Mouse (Mus musculus) stomach, embryonic 16.5 days (tissue): ENCODE measurements around the gene Elovl5. TPM values are rescaled to one million over a fixed set of nuclear protein-coding genes. Genes with fewer than 3 reads are reported as not detected.
A peak's percentile ranks its signal among the peaks of the same experiment; 100 is the strongest.

ENCODE experiments used
- ATAC-seq: fragments of 200-750 bp; cut with Nextera tagmentation; 2 replicates; pipeline ENCODE4 v1.8.0; 2017; ENCODE audit warnings: moderate number of reproducible peaks, moderate TSS enrichment; ENCODE audit not compliant: insufficient read depth, low FRiP score
- H3K27ac ChIP-seq: fragments of 300-500 bp; sonication (generic); 2 replicates; pipeline ENCODE4 v1.5.1; 2014; ENCODE audit warnings: low read length
- H3K27me3 ChIP-seq: fragments of 300-500 bp; sonication (generic); 2 replicates; pipeline ENCODE4 v1.6.1; 2014; ENCODE audit warnings: low read length, control low read depth, mixed read lengths; ENCODE audit not compliant: control insufficient read depth, insufficient read depth
- H3K36me3 ChIP-seq: fragments of 300-500 bp; sonication (generic); 2 replicates; pipeline ENCODE4 v1.6.1; 2014; ENCODE audit warnings: low read length; ENCODE audit not compliant: control insufficient read depth, insufficient read depth
- H3K4me1 ChIP-seq: fragments of 300-500 bp; sonication (generic); 2 replicates; pipeline ENCODE4 v1.6.1; 2014; ENCODE audit warnings: low read length, control low read depth, mixed read lengths; ENCODE audit not compliant: control insufficient read depth, insufficient read depth
- H3K4me2 ChIP-seq: fragments of 300-500 bp; sonication (generic); 2 replicates; pipeline ENCODE4 v1.6.1; 2014; ENCODE audit warnings: low read depth, low read length, mixed read lengths
- H3K4me3 ChIP-seq: fragments of 300-500 bp; sonication (generic); replicated peaks from 2 replicates; pipeline ENCODE4 v1.5.1; 2014; ENCODE audit warnings: mild to moderate bottlenecking, low read length
- H3K9ac ChIP-seq: fragments of 300-500 bp; sonication (generic); 2 replicates; pipeline ENCODE4 v1.6.1; 2014; ENCODE audit warnings: low read length
- H3K9me3 ChIP-seq: fragments of 300-500 bp; sonication (generic); replicated peaks from 2 replicates; pipeline ENCODE4 v1.6.1; 2016; ENCODE audit warnings: low read length, control low read depth; ENCODE audit not compliant: control insufficient read depth
- whole genome bisulfite sequencing: fragments of 180-500 bp; shearing (Covaris S2); extraction: QIAGEN DNeasy Blood & Tissue Kit; methylation state at CpG from one replicate; pipeline ENCODE4 v1.1.7; 2014; 5-methylcytosine and 5-hydroxymethylcytosine counted together
- polyA plus RNA-seq: library from polyadenylated mRNA; unstranded; fragments of >200 nt; fragmentation: Nextera tagmentation; extraction: Ambion mirVana; gene quantifications from 2 replicates; pipeline ENCODE4 v1.2.1, GENCODE M21; 2015

Elovl5 gene
- polyA plus RNA-seq, 1 experiment from 2014 or later, result 67.6 TPM

DNA sequence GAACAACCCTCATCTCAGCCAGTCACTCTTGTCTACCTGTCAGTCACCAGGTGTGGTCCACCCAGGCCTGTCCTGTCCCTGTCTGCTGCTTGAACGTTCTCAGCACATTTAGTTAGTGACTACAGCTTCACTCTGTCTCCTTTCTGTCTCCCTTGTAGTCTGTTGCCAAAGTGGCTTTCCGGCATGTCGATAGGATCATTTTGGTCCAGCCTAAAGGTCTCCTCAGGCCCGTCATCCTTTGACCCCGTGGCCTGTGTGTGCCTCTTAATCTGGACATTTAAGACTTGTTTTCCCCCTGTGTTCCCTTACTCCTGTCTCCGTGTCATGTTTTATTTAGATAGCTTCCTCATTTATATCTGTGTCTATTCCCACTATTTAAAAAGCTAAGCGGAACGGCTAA, 9.0 kb downstream of the Elovl5 start:
- Histone ChIP-seq H3K36me3 (no peaks in the 10 kb centered on the region), H3K27me3 (no peaks in the 10 kb centered on the region), H3K4me2 (no peak overlapping the region), H3K9ac (no peak overlapping the region), H3K27ac (no peak overlapping the region), H3K4me3 (no peak overlapping the region), H3K4me1 (peaks cover 13% of the 10 kb centered on the region; the same call in 1 of the 2 replicates), H3K9me3 (no peaks in the 10 kb centered on the region)
- 82% methylated on average over 8 of the region's 8 CpGs for WGBS
- ATAC-seq, result no peak

GRCm38 (mm10) chr9:77926911-77927310, 9.7 kb downstream of the Elovl5 start:
- peaks cover 13% of the 10 kb centered on the region; the same call in 1 of the 2 replicates for H3K4me1 ChIP-seq

GRCm38 (mm10) chr9:77927431-77927830, 10.3 kb downstream of the Elovl5 start:
- H3K27me3 ChIP-seq, result no peaks in the 10 kb centered on the region
- H3K9me3 ChIP-seq, result no peaks in the 10 kb centered on the region
- no peak overlapping the region for H3K4me2 ChIP-seq
- H3K4me3 ChIP-seq, result no peak overlapping the region
- no peak overlapping the region for H3K9ac ChIP-seq
- 46% methylated on average over 6 of the region's 6 CpGs for WGBS
- no peak overlapping the region for H3K27ac ChIP-seq
- no peaks in the 10 kb centered on the region for H3K36me3 ChIP-seq
- no peak for ATAC-seq
- peaks cover 13% of the 10 kb centered on the region; the same call in 1 of the 2 replicates for H3K4me1 ChIP-seq

More at GRCm38 (mm10) chr9:77926911-77927310, 9.7 kb downstream of the Elovl5 start:
- no peak for ATAC-seq
- Histone ChIP-seq H3K27me3 (no peaks in the 10 kb centered on the region), H3K4me3 (no peak overlapping the region), H3K4me2 (no peak overlapping the region), H3K27ac (no peak overlapping the region), H3K36me3 (no peaks in the 10 kb centered on the region), H3K9ac (no peak overlapping the region), H3K9me3 (no peaks in the 10 kb centered on the region)
- 84% methylated on average over 5 of the region's 5 CpGs for WGBS

DNA sequence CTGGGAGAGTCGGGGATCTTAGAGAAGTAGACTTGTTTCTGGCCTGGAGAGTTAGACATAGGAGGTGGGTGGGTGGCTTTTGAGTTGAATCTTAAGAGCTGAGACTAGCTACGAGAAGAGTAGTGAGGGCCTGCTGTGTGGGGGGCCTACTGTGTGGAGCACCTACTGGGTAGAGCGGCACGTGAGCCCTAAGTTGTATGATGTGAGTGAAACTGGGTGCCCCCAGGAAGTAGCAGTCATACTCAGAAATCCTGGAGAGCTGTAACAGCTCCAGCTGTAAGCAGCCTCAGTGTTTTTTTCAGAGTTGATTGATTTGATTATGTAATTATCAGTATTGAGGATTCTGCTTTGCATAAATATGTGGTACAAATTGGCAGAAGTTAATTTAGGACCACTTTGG, 11.6 kb downstream of the Elovl5 start:
- H3K36me3 ChIP-seq, result no peaks in the 10 kb centered on the region
- H3K27me3 ChIP-seq, result no peaks in the 10 kb centered on the region
- H3K27ac ChIP-seq, result no peak overlapping the region
- H3K4me1 ChIP-seq, result peaks cover 13% of the 10 kb centered on the region; the same call in 1 of the 2 replicates
- H3K9ac ChIP-seq, result no peak overlapping the region
- no peak overlapping the region for H3K4me3 ChIP-seq
- ATAC-seq, result no peak
- H3K9me3 ChIP-seq, result no peaks in the 10 kb centered on the region
- WGBS, result 79% methylated on average over 4 of the region's 4 CpGs
- no peak overlapping the region for H3K4me2 ChIP-seq

DNA sequence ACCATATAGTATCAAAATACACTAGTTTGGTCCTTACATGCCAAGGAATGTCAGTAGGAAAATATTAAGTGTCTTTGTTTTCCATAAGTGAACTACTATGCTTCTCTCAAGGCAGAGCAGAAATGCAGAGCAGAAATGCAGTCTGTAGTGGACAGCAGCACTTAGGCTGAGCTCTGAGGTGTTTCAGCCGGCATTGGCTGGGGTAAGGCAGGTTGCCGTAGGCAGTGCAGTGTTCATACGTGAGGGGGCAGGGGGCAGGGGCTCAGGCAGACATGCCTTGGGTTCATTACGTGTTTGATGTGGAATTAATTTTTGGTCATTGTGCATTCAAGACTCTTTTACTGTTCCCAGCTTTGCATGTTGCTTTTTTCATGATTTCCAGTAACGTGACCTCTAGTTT, 12.1 kb downstream of the Elovl5 start:
- WGBS, result 77% methylated on average over 5 of the region's 5 CpGs
- Histone ChIP-seq H3K27me3 (no peaks in the 10 kb centered on the region), H3K36me3 (no peaks in the 10 kb centered on the region), H3K4me1 (peaks cover 13% of the 10 kb centered on the region; the same call in 1 of the 2 replicates), H3K4me2 (no peak overlapping the region), H3K4me3 (no peak overlapping the region), H3K9me3 (no peaks in the 10 kb centered on the region), H3K27ac (no peak overlapping the region), H3K9ac (no peak overlapping the region)
- ATAC-seq, result no peak

DNA sequence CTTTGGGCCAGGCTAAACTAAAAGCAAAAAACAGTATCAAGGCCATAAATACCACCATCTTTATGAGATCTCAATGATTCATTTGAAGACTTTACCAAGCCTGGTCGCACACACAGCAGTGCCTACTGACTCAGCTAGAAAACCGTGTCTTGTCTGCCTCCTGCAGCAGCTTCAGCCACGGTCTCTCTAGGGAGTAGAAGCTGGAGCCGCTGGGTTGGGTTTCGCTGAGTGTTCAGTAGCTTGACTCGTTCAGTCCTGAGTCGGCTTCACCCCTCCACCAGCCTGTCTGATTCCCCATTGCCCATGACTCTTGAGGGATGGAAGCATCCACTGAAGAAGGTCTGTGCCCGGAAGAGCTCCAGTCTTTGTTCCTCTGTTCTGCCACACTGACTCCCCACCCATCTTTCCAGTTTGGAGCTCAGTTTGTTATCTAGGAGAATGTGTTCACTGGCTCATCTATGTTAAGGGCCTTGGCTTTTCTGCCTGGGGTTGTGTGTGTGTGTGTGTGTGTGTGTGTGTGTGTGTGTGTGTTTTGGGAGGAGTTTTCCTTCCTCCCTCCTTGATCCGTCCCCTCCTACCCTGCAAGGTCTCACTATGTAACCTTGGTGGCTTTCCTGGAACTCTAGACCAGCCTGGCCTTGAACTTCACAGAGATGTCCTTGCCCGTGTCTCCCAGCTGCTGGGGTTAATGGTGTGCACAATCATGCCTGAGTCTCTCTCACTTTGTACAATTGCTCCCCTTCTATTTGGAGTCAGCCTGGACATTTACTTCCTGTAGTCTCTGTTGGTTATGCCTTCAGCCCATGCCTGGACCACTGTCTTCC, 13.1 kb downstream of the Elovl5 start:
- ATAC-seq, result no peak
- no peak overlapping the region for H3K27ac ChIP-seq
- WGBS, result 72% methylated on average over 10 of the region's 10 CpGs

GRCm38 (mm10) chr9:77930860-77931184, 13.7 kb downstream of the Elovl5 start:
- Histone ChIP-seq H3K27me3 (no peaks in the 10 kb centered on the region), H3K9ac (no peak overlapping the region), H3K4me2 (no peak overlapping the region), H3K27ac (no peak overlapping the region), H3K9me3 (no peaks in the 10 kb centered on the region), H3K36me3 (no peaks in the 10 kb centered on the region), H3K4me1 (peaks cover 15% of the 10 kb centered on the region; the same call in 1 of the 2 replicates), H3K4me3 (no peak overlapping the region)
- 44% methylated on average over 4 of the region's 4 CpGs for whole genome bisulfite sequencing
- ATAC-seq, result no peak

More for the DNA sequence above, 13.1 kb downstream of the Elovl5 start:
- Histone ChIP-seq H3K4me1 (peaks cover 15% of the 10 kb centered on the region; the same call in 1 of the 2 replicates), H3K27me3 (no peaks in the 10 kb centered on the region), H3K4me2 (no peak overlapping the region), H3K4me3 (no peak overlapping the region), H3K9ac (no peak overlapping the region), H3K9me3 (no peaks in the 10 kb centered on the region), H3K36me3 (no peaks in the 10 kb centered on the region)

GRCm38 (mm10) chr9:77931740-77932139, 14.6 kb downstream of the Elovl5 start:
- peaks cover 15% of the 10 kb centered on the region; the same call in 1 of the 2 replicates for H3K4me1 ChIP-seq
- 71% methylated on average over 5 of the region's 5 CpGs for WGBS
- no peak for ATAC-seq
- H3K9ac ChIP-seq, result no peak overlapping the region
- H3K4me3 ChIP-seq, result no peak overlapping the region
- H3K36me3 ChIP-seq, result no peaks in the 10 kb centered on the region
- no peak overlapping the region for H3K4me2 ChIP-seq
- no peak overlapping the region for H3K27ac ChIP-seq
- no peaks in the 10 kb centered on the region for H3K27me3 ChIP-seq
- no peaks in the 10 kb centered on the region for H3K9me3 ChIP-seq

DNA sequence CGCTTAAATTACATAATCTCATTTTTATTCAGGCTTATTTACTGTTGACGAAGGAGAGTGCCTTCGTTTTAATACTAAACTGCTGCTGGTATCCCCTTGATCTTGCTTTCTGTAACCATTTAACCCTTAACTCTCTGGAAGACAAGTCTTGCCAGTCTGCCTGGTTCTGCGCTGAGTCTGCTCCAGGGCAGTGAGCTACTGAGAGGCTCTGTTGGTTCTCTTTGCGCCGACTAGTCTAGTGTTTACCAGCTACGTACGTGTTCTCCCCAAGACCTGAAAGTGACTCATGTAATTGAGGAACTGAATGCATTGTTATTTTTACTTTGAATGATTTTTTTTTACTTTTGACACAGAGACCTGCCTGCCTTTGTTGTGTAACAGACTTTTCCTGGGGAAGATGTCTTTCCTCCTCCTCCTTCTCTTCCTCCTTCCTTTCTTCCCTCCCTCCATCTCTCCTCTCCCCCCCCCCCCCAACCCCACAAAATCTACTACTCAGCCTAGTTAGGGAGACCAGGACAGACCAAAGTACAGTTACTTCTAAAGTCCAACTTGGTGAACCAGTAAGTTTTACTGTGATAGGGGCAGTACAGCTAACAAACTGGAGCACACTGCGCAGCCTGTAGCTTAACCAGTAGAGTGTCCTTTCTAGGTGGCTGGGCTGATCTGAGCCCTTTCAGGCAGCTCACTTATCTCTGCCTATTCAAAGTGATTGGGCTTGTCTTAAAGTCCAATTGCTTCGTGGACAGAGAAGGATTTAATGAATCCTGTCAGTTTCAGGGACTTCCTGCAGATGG, 18.9 kb downstream of the Elovl5 start:
- 60% methylated on average over 10 of the region's 10 CpGs for WGBS
- no peaks in the 10 kb centered on the region for H3K27me3 ChIP-seq
- H3K27ac ChIP-seq, result peak overlapping the region; percentile 31
- no peak overlapping the region for H3K4me3 ChIP-seq
- peaks cover 30% of the 10 kb centered on the region for H3K4me1 ChIP-seq
- H3K36me3 ChIP-seq, result no peaks in the 10 kb centered on the region
- ATAC-seq, result no peak
- no peak overlapping the region for H3K9ac ChIP-seq
- H3K4me2 ChIP-seq, result no peak overlapping the region
- H3K9me3 ChIP-seq, result no peaks in the 10 kb centered on the region
